Mouse (Mus musculus) brain, embryonic 14.5 days (tissue): ENCODE measurements around the gene Rundc3a.

Source experiments
- CTCF ChIP-seq: fragments of 200-500 bp; IDR thresholded peaks from 2 replicates; pipeline ENCODE4 v1.5.1; 2012; ENCODE audit warnings: inconsistent platforms, mild to moderate bottlenecking, moderate library complexity, borderline replicate concordance; ENCODE audit not compliant: insufficient read depth, insufficient read length; ENCODE audit errors: extremely low read depth
- POLR2A ChIP-seq: fragments of 200-500 bp; IDR thresholded peaks from 2 replicates; pipeline ENCODE4 v1.6.1; 2012; ENCODE audit warnings: mild to moderate bottlenecking, inconsistent platforms, borderline replicate concordance; ENCODE audit not compliant: poor library complexity, insufficient read depth, insufficient read length, severe bottlenecking; ENCODE audit errors: extremely low read depth

DNA sequence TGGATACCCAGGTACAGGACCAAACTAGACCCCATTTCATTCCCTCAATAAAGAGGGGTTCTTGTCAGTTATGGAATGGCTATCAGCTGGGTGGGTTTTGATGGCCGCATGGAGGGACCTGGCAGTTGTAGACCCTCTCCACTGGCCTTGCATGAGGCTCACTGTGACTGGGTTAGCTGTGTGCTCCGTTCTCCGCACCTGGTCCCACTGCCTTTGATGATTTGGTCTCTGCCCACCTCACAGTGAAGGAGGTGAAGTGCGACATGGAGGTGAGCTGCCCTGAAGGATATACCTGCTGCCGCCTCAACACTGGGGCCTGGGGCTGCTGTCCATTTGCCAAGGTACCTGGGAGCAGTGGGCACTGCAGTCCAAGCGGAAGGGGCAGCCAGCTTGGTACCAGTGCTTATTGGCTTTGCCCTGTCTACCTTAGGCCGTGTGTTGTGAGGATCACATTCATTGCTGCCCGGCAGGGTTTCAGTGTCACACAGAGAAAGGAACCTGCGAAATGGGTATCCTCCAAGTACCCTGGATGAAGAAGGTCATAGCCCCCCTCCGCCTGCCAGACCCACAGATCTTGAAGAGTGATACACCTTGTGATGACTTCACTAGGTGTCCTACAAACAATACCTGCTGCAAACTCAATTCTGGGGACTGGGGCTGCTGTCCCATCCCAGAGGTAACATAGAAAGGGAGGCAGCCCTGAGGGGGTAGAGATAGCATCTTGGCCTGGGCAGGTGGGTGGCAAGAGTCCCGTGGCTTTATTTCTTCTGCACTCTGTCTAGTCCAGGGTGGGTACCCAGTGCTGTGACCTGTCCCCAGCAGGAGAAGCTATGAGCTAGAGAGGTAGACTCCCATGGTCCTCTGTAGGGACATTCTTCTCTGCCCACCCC is 41.9 kb downstream of the Rundc3a start:
- TF ChIP-seq POLR2A, result no peak
- TF ChIP-seq CTCF, result no peak
